Mouse (Mus musculus) embryonic facial prominence, embryonic 11.5 days (tissue): ENCODE results near the gene Cstad. TPM values are rescaled to one million over a fixed set of nuclear protein-coding genes. Genes with fewer than 3 reads are reported as not detected.

Experiments
- ATAC-seq: fragments of 200-750 bp; cut with Nextera tagmentation; replicated peaks from 2 replicates; pipeline ENCODE4 v1.8.0; 2017; ENCODE audit warnings: low read depth; ENCODE audit not compliant: insufficient number of reproducible peaks, low FRiP score, low TSS enrichment
- DNase-seq: peaks from one replicate; pipeline ENCODE4 v3.0.0-alpha.2; 2015; ENCODE audit warnings: low spot score
- H3K27ac ChIP-seq: fragments of 300-500 bp; sonication (generic); replicated peaks from 2 replicates; pipeline ENCODE4 v1.5.1; 2014; ENCODE audit warnings: mild to moderate bottlenecking, low read depth, low read length, control low read depth
- H3K27me3 ChIP-seq: fragments of 300-500 bp; sonication (generic); 2 replicates; pipeline ENCODE4 v1.6.1; 2014; ENCODE audit warnings: mild to moderate bottlenecking, low read length, moderate library complexity, mixed read lengths; ENCODE audit not compliant: control insufficient read depth, insufficient read depth
- H3K36me3 ChIP-seq: fragments of 300-500 bp; sonication (generic); replicated peaks from 2 replicates; pipeline ENCODE4 v1.6.1; 2014; ENCODE audit warnings: low read depth, mild to moderate bottlenecking, low read length, moderate library complexity, mixed read lengths; ENCODE audit not compliant: control insufficient read depth, insufficient read depth
- H3K4me1 ChIP-seq: fragments of 300-500 bp; sonication (generic); 2 replicates; pipeline ENCODE4 v1.6.1; 2014; ENCODE audit warnings: low read length, mixed read lengths; ENCODE audit not compliant: control insufficient read depth, insufficient read depth
- H3K4me2 ChIP-seq: fragments of 300-500 bp; sonication (generic); 2 replicates; pipeline ENCODE4 v1.6.1; 2014; ENCODE audit warnings: low read depth, mild to moderate bottlenecking, control low read depth, low read length, moderate library complexity
- H3K4me3 ChIP-seq: fragments of 300-500 bp; sonication (generic); 2 replicates; pipeline ENCODE4 v1.5.1; 2014; ENCODE audit warnings: low read depth, low read length, control low read depth
- H3K9ac ChIP-seq: fragments of 300-500 bp; sonication (generic); replicated peaks from 2 replicates; pipeline ENCODE4 v1.6.1; 2014; ENCODE audit warnings: mild to moderate bottlenecking, control low read depth, low read length
- H3K9me3 ChIP-seq: fragments of 300-500 bp; sonication (generic); replicated peaks from 2 replicates; pipeline ENCODE4 v1.6.1; 2016; ENCODE audit warnings: mild to moderate bottlenecking, low read length, inconsistent platforms, mixed read lengths; ENCODE audit not compliant: control insufficient read depth
- WGBS: fragments of 180-500 bp; shearing (Covaris S2); extraction: QIAGEN DNeasy Blood & Tissue Kit; methylation state at CpG from one replicate; pipeline ENCODE4 v1.1.7; 2014; 5-methylcytosine and 5-hydroxymethylcytosine counted together
- polyA plus RNA-seq: library from polyadenylated mRNA; unstranded; fragments of >200 nt; fragmentation: Nextera tagmentation; extraction: Ambion mirVana; gene quantifications from 2 replicates; pipeline ENCODE4 v1.2.1, GENCODE M21; 2014

Cstad gene
- polyA plus RNA-seq, 1 experiment from 2014 or later: not detected

DNA sequence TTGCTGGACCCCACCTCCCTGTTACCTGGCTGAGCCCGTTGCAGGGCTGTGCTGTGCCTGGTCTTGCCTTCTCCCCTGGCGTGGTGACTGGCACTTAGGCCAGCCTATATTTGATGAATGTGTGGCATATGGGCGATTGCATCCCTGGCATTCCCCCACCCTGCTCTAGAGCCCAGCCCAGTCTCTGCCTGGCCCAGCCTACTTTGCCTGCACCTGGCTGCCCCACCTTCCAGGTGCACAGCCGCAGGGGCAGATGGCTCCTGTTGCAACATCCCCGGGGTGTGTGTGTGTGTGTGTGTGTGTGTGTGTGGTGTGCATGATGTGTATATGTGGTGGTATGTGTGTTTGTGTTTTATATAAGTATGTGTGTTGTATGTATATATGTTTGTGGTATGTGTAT, 38.3 kb upstream of the Cstad start:
- DNase-seq: no peak
- no peak for ATAC-seq
- Histone ChIP-seq H3K4me1 (no peaks in the 10 kb centered on the region), H3K27me3 (no peaks in the 10 kb centered on the region), H3K4me2 (no peak overlapping the region), H3K4me3 (no peak overlapping the region), H3K27ac (no peak overlapping the region), H3K36me3 (no peaks in the 10 kb centered on the region), H3K9me3 (no peaks in the 10 kb centered on the region), H3K9ac (no peak overlapping the region)
- 82% methylated on average over 5 of the region's 5 CpGs for WGBS

DNA sequence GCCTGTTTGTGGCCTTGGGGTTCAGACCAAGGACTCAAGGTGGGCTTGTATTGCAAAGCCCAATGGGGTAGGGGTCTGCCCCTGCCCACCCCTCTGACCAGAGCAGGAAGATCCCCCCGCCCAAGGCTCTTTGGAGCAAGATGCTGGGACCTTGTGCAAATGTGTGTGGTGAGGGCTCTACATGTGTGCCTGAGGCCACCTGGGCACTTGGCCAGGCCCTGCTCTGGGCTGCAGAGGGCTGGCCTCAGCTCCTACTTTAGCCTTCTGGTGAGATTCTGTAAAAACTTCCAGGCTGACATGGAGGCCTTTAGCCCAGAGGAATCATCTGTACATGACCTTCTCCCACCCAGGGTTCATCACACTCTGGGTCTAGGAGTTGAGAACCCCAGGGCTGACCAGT, 35.3 kb upstream of the Cstad start:
- Histone ChIP-seq H3K9ac (no peak overlapping the region), H3K4me1 (no peaks in the 10 kb centered on the region), H3K9me3 (no peaks in the 10 kb centered on the region), H3K36me3 (no peaks in the 10 kb centered on the region), H3K27ac (no peak overlapping the region), H3K4me2 (no peak overlapping the region), H3K27me3 (no peaks in the 10 kb centered on the region), H3K4me3 (no peak overlapping the region)
- ATAC-seq (0 out of 2 replicates have a peak, but pooled peaks have one; percentile 21), DNase-seq (no peak)
- 85% methylated on average over 1 of the region's 1 CpGs for WGBS

DNA sequence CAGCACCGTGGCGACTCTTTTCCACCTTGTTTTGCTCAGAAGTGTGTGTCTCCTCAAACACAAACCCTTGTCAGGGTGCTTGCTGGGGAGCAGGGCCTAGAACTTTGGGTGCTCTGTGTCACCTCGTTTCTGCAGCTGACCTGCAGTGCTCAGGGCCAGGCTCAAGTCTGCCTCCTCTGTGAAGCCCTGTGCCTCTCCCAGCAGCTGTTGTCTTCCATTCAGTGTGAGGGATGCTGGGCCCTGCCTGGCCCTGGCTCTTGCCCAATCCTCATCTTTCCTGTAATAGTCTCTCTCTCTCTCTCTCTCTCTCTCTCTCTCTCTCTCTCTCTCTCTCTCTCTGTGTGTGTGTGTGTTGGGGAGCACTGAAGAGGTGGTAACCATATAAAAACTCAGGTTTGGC, 32.3 kb upstream of the Cstad start:
- Histone ChIP-seq H3K4me2 (no peak overlapping the region), H3K9me3 (no peaks in the 10 kb centered on the region), H3K27ac (no peak overlapping the region), H3K27me3 (no peaks in the 10 kb centered on the region), H3K36me3 (no peaks in the 10 kb centered on the region), H3K4me1 (no peaks in the 10 kb centered on the region; the same call in 1 of the 2 replicates), H3K9ac (no peak overlapping the region), H3K4me3 (no peak overlapping the region)
- ATAC-seq: no peak
- 81% methylated on average over 3 of the region's 3 CpGs for WGBS
- DNase-seq: no peak

DNA sequence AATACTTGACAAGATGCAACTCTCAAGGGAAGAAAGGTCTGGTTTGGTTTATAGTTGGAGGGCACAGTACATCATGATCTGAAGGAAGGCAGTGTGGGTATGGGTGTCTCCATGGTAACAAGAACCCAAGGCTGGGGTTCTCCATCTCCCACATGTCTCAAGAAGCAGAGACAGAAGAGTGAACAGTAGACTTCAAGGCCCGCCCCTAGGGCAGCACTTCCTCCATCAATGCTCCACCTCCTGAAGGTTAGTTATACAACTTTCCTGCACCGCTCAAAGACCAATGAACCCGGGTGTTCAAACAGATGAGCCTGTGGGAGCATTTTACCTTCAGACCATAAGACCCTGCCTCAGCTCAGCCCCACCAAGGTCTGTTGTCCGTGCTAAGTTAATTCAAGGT, 23.2 kb upstream of the Cstad start:
- ATAC-seq: no peak
- H3K4me3 ChIP-seq: no peak overlapping the region
- WGBS: 83% methylated on average over 4 of the region's 4 CpGs
- no peak overlapping the region for H3K4me2 ChIP-seq
- no peaks in the 10 kb centered on the region for H3K36me3 ChIP-seq
- DNase-seq: no peak
- no peaks in the 10 kb centered on the region for H3K9me3 ChIP-seq
- H3K27ac ChIP-seq: no peak overlapping the region
- no peaks in the 10 kb centered on the region; the same call in 1 of the 2 replicates for H3K4me1 ChIP-seq
- no peaks in the 10 kb centered on the region for H3K27me3 ChIP-seq
- no peak overlapping the region for H3K9ac ChIP-seq

DNA sequence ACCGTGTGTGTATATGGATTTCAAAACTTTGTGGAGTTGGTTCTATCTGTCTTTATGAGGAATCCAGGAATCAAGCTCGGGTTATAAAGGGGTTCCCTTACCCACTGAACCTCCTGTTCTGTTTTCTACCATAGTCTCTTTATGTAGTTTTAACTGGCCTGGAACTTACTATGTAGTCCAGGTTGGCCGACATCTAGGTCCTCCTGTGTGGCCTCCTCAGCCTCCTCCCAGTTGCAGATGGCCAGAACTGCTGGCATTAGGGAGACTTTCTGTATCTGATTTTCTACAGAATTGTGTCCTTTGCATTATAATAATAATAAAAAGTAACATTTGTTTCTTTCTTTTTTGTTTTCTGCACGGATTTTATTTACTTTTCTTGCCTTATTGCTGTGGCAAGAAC, 21.3 kb upstream of the Cstad start:
- no peak overlapping the region for H3K4me3 ChIP-seq
- no peak overlapping the region for H3K27ac ChIP-seq
- H3K9me3 ChIP-seq: no peaks in the 10 kb centered on the region
- H3K36me3 ChIP-seq: no peaks in the 10 kb centered on the region
- H3K4me2 ChIP-seq: no peak overlapping the region
- ATAC-seq (no peak), DNase-seq (no peak)
- no peaks in the 10 kb centered on the region for H3K4me1 ChIP-seq
- no peak overlapping the region for H3K9ac ChIP-seq
- H3K27me3 ChIP-seq: no peaks in the 10 kb centered on the region
- 89% methylated on average over 4 of the region's 4 CpGs for WGBS

DNA sequence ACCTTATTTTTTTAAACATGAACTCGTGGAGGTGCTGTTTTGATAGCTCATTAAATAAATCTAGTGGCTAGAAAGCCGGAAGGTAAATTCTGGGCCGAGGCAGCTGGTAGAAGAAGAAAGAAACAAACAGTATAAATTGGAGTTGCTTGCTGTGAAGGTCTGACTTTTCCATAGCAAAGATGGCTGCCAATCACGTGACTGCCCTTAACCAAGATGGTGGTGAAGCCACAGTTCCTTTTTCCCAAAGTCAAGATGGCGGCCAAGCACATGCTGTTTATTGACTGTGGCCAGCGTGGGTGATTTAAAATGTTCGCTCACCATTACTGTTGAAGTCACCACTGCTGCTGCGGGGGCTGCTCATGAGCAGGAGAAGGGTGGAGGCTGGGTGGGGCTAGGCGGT, 17.8 kb upstream of the Cstad start:
- H3K36me3 ChIP-seq: no peaks in the 10 kb centered on the region
- 90% methylated on average over 9 of the region's 9 CpGs for WGBS
- H3K9me3 ChIP-seq: peaks cover 4% of the 10 kb centered on the region; the same call in 1 of the 2 replicates
- no peak overlapping the region for H3K27ac ChIP-seq
- no peak overlapping the region for H3K4me2 ChIP-seq
- DNase-seq: no peak
- ATAC-seq: no peak
- H3K4me3 ChIP-seq: no peak overlapping the region
- no peak overlapping the region for H3K9ac ChIP-seq
- no peaks in the 10 kb centered on the region for H3K27me3 ChIP-seq
- H3K4me1 ChIP-seq: no peaks in the 10 kb centered on the region

DNA sequence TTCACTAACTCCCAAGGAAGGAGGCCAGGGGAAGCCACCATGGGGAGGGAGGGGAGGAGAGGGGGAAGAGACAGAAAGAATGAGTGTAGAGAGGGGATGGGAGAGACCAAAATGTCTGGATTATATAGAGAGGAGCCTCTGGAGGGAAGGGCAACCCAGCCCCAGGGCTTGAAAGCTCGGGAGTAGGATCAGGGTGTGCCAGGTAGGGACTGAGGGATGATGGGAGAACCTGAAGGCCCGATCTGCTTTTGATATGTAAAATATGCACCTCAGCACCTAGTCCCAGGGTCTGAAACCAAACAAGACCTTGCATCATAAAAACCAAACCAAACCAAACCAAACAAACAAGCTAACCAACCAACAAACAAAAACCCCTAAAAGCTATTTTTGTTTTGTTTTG, 16.8 kb upstream of the Cstad start:
- Histone ChIP-seq H3K4me3 (no peak overlapping the region), H3K36me3 (no peaks in the 10 kb centered on the region), H3K4me2 (no peak overlapping the region), H3K27me3 (no peaks in the 10 kb centered on the region), H3K4me1 (no peaks in the 10 kb centered on the region), H3K9me3 (peaks cover 4% of the 10 kb centered on the region; the same call in 1 of the 2 replicates), H3K27ac (no peak overlapping the region), H3K9ac (no peak overlapping the region)
- 46% methylated on average over 2 of the region's 2 CpGs for WGBS
- no peak for DNase-seq
- ATAC-seq: no peak

DNA sequence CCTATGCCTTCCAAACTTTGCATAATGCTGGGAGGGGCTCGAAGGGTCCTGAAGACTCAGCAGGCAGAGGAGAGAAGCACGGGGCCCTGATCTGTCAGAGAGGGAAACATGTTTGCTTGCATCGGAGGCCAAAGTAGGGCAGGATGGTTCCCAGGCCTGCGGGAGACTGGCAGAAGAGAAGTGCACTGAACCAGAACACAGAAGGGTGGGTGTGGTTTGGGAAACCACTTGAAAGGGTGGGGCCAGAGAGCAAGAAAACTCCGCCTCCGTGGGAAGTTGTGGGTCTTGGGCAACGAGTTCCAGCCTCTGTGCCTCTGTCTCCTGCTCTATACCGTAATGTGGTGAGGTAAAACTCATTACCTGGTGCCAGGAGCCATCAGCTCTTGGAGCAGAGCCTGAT, 7.7 kb upstream of the Cstad start:
- H3K4me2 ChIP-seq: no peak overlapping the region
- 0 out of 2 replicates have a peak overlapping the region, but pooled peaks have one; percentile 20 for H3K27ac ChIP-seq
- no peaks in the 10 kb centered on the region for H3K9me3 ChIP-seq
- no peaks in the 10 kb centered on the region for H3K36me3 ChIP-seq
- no peaks in the 10 kb centered on the region for H3K27me3 ChIP-seq
- ATAC-seq (no peak), DNase-seq (peak; percentile 29)
- H3K4me1 ChIP-seq: no peaks in the 10 kb centered on the region
- H3K9ac ChIP-seq: no peak overlapping the region
- H3K4me3 ChIP-seq: no peak overlapping the region
- 33% methylated on average over 8 of the region's 8 CpGs for WGBS
